Mouse (Mus musculus): ENCODE data around the gene Timp2. TPM values are rescaled to one million over a fixed set of nuclear protein-coding genes. Genes with fewer than 3 reads are reported as not detected.

Gene Timp2
- polyA plus RNA-seq (2012; rRNA removed; ENCODE audit: low replicate concordance), result 31.0 and 32.9 TPM in 2 replicates

GRCm38 (mm10) chr11:118355640-118356039, at the start of gene Timp2:
Timp2 (minus strand) TSS chr11:118355740.

GRCm38 (mm10) chr11:118401760-118402280, 46.3 kb upstream of the Timp2 start, which contains the start of gene Lgals3bp:
Lgals3bp (minus strand) TSS chr11:118402092.

GRCm38 (mm10) chr11:118342400-118342981, 13.0 kb downstream of the Timp2 start, which contains the start of gene Cep295nl:
Cep295nl (minus strand) TSS chr11:118342500.

DNA sequence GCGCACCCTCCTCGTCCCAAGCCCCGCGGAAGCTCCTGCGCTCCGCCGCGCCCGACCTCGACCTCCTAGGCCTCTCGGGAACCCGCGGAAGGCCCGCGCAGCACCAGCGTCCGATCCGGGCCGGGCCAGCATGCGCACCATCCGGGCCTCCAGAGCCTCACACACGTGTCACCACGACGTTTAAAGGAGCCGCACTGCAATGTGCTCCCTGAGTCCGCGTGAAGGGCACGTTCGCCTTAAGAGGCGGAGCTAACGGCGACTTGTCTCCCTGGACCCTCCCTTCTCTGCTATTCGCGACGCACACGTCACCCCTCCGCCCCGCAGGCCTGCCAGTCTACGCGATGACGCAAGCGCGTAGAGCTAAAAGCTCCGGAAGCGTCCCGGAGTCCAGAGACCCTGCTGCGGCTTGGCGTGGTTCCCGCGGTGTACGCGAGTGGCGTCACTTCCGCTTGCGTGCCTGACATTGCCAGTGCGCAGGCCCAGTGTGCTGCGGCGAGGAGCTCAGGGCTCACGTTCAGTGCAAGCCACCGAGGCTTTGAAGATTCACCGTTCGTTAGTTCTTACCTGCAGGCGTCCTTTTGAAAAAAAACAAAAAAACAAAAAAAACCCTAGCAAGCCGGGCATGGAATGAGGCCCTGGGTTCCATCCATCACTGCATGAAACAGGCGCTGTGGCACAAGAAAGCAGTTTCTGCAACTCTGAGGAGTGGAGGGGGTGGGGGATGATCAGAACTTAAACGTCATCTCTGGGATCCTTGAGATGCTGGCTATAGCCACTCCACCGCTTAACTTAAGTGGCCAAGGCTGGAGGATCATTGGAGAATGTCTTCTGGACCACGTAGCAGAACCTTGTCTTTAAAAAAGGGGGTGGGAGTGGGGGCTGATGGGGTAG, 65.3 kb downstream of the Timp2 start, which contains the start of gene Usp36:
Gene Usp36 (minus strand): TSS at position 246 of the 891 bp plus-strand sequence.

Other genes with a start within 250 kb of the Timp2 start
- gene Dnah17, start 225.1 kb downstream of the Timp2 start, polyA plus RNA-seq (2012; rRNA removed; ENCODE audit: low replicate concordance), result 0.05 and 0.19 TPM in 2 replicates
- gene Cyth1, start 107.1 kb downstream of the Timp2 start, polyA plus RNA-seq (2012; rRNA removed; ENCODE audit: low replicate concordance), result 8.5 and 16.5 TPM in 2 replicates
- 10.0 and 16.6 TPM in 2 replicates for gene Usp36, start 65.5 kb downstream of the Timp2 start, polyA plus RNA-seq (2012; rRNA removed; ENCODE audit: low replicate concordance)
- 0.08 and 0.14 TPM in 2 replicates for gene Cep295nl, start 13.2 kb downstream of the Timp2 start, polyA plus RNA-seq (2012; rRNA removed; ENCODE audit: low replicate concordance)
- gene Lgals3bp, start 46.4 kb upstream of the Timp2 start, polyA plus RNA-seq (2012; rRNA removed; ENCODE audit: low replicate concordance), result 449 and 760 TPM in 2 replicates
- 122 and 162 TPM in 2 replicates for gene Cant1, start 63.3 kb upstream of the Timp2 start, polyA plus RNA-seq (2012; rRNA removed; ENCODE audit: low replicate concordance)
- gene C1qtnf1, start 72.5 kb upstream of the Timp2 start, polyA plus RNA-seq (2012; rRNA removed; ENCODE audit: low replicate concordance), result 4.5 TPM in 2 replicates
- 30.6 and 33.4 TPM in 2 replicates for gene Engase, start 121.1 kb upstream of the Timp2 start, polyA plus RNA-seq (2012; rRNA removed; ENCODE audit: low replicate concordance)